Mouse (Mus musculus): ENCODE measurements at regions not wholly inside any gene's neighbourhood (a gene's known extent, or its start where the extent isn't known, plus 50 kb on each side); places are given as distances from the start of the nearest gene placed in this dataset.

DNA sequence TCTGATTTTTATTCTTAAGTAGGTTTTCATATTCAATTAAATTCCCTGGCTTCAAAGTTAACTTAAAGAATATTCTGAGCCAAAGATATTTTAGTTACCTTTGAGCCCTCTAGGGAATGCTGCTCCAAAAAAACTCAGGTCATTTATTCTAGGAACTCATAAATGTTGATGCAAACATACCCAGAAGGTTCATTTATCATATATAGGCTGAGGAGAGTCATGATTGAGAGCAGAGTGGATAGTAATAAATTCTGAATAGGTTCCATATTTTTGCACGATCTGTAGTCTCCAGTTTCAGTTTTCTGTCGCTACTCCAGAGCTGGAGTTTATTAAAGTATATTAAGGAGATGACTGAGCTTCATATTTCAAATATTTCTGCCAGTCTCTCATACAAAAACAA is 144.1 kb downstream of the Rfpl4b start:
- in situ Hi-C loops (cut with MboI; ENCODE audit: low pct_ligation_motif_present, low pct_unique_long_range_greater_than_20kb, low sequenced_read_pairs) = no loop called here
- Histone ChIP-seq H3K36me3 (replicated peaks in 1 of 2; ENCODE audit: control insufficient read depth in 1 of 2, insufficient read depth in 1 of 2, low read length in 1 of 2) (no peaks in the 10 kb centered on the region), H3K4me3 (replicated peaks in 1 of 3; ENCODE audit: low read depth in 2 of 3, low read length in 2 of 3, poor library complexity in 1 of 3) (no peak overlapping the region), H3K4me2 (ENCODE audit: insufficient read depth, low read depth, poor library complexity, severe bottlenecking) (no peak overlapping the region), H3K9me3 (replicated peaks; ENCODE audit: low read length) (no peaks in the 10 kb centered on the region), H3K27ac (ENCODE audit: insufficient read depth, low read depth) (no peak overlapping the region), H3K9ac (ENCODE audit: insufficient read depth, low read depth) (no peak overlapping the region), H3K27me3 (replicated peaks) (no peaks in the 10 kb centered on the region), H3K79me2 (replicated peaks; ENCODE audit: control insufficient read depth, extremely low read depth, insufficient read depth, poor library complexity, severe bottlenecking) (no peaks in the 10 kb centered on the region), H3K4me1 (ENCODE audit: control insufficient read depth in 1 of 2, insufficient read depth in 2 of 2) (no peaks in the 10 kb centered on the region)
- DNase-seq (ENCODE audit: extremely low read depth) = no peak
- dilution Hi-C loops (cut with MboI; ENCODE audit: extremely low pct_ligation_motif_present, extremely low pct_unique_long_range_greater_than_20kb, low sequenced_read_pairs) = no loop called here
- no peak for TF ChIP-seq ZC3H11A (IDR thresholded peaks at IDR 0.05; ENCODE audit: low read depth, low read length)
- TF ChIP-seq MAX (IDR thresholded peaks at IDR 0.05; ENCODE audit: low read length) = no peak
- no peak for TF ChIP-seq IRF4 (IDR thresholded peaks at IDR 0.05; ENCODE audit: low read depth, low read length)
- TF ChIP-seq POLR2A (IDR thresholded peaks at IDR 0.05; ENCODE audit: low read depth, low read length) = no peak

DNA sequence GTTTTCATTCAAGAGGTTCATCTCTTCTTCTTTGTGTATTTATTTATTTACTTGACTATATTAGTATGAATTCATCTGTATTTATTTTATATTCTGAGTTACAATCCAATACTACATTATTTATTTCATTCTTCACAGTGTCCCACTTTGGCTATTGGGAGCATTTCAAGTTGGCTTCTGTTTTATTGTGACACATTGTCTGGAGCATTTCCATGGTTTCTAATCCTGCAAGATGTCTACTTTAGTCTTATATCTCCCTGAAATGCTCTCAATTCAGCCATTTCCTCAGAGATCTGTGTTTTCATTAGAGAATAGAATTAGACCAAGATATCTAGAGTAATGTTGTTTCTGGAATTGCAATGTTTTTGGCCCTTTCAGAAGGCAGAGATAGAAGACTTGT is 153.0 kb downstream of the Rfpl4b start:
- dilution Hi-C loops (cut with MboI; ENCODE audit: extremely low pct_ligation_motif_present, extremely low pct_unique_long_range_greater_than_20kb, low sequenced_read_pairs) = no loop called here
- TF ChIP-seq JUND (conservative IDR thresholded peaks at IDR 0.05; ENCODE audit: low read depth, low read length) = no peak
- no peak for TF ChIP-seq RCOR1 (conservative IDR thresholded peaks at IDR 0.05; ENCODE audit: low read depth, low read length)
- TF ChIP-seq ZKSCAN1 (IDR thresholded peaks at IDR 0.05; ENCODE audit: borderline replicate concordance, low read depth, low read length) = no peak
- TF ChIP-seq CHD1 (IDR thresholded peaks at IDR 0.05; ENCODE audit: low read depth, low read length) = no peak
- TF ChIP-seq PAX5 (IDR thresholded peaks at IDR 0.05; ENCODE audit: low read length) = no peak
- no peak for TF ChIP-seq POLR2AphosphoS2 (IDR thresholded peaks at IDR 0.05; ENCODE audit: low read depth, low read length)
- no peak for TF ChIP-seq E2F4 (IDR thresholded peaks at IDR 0.05; ENCODE audit: insufficient replicate concordance, low read depth, low read length)
- TF ChIP-seq ELF1 (IDR thresholded peaks at IDR 0.05; ENCODE audit: low read depth, low read length) = no peak
- no peak for TF ChIP-seq EP300 (IDR thresholded peaks at IDR 0.05; ENCODE audit: low read length)
- TF ChIP-seq KAT2A (IDR thresholded peaks at IDR 0.05; ENCODE audit: insufficient replicate concordance, low read length) = no peak
- TF ChIP-seq MAZ (IDR thresholded peaks at IDR 0.05; ENCODE audit: low read depth, low read length) = no peak
- TF ChIP-seq SIN3A (IDR thresholded peaks at IDR 0.05; ENCODE audit: low read length) = no peak
- TF ChIP-seq POLR2A (IDR thresholded peaks at IDR 0.05; ENCODE audit: low read depth, low read length) = no peak
- TF ChIP-seq USF1 (IDR thresholded peaks at IDR 0.05; ENCODE audit: low read depth, low read length) = no peak
- no peak for TF ChIP-seq CHD2 (IDR thresholded peaks at IDR 0.05; ENCODE audit: low read length)
- TF ChIP-seq IRF4 (IDR thresholded peaks at IDR 0.05; ENCODE audit: low read depth, low read length) = no peak
- TF ChIP-seq UBTF (IDR thresholded peaks at IDR 0.05; ENCODE audit: low read depth, low read length) = no peak
- TF ChIP-seq MYC (IDR thresholded peaks at IDR 0.05; ENCODE audit: low read depth, low read length) = no peak
- TF ChIP-seq ZMIZ1 (IDR thresholded peaks at IDR 0.05; ENCODE audit: low read depth, low read length) = no peak
- no peak for TF ChIP-seq MAX (IDR thresholded peaks at IDR 0.05; ENCODE audit: low read length)
- no peak overlapping the region for H3K4me3 ChIP-seq (replicated peaks in 1 of 3; ENCODE audit: low read depth in 2 of 3, low read length in 2 of 3, poor library complexity in 1 of 3)
- H3K9ac ChIP-seq (ENCODE audit: insufficient read depth, low read depth) = no peak overlapping the region
- no peaks in the 10 kb centered on the region for H3K36me3 ChIP-seq (replicated peaks in 1 of 2; ENCODE audit: control insufficient read depth in 1 of 2, insufficient read depth in 1 of 2, low read length in 1 of 2)
- in situ Hi-C loops (cut with MboI; ENCODE audit: low pct_ligation_motif_present, low pct_unique_long_range_greater_than_20kb, low sequenced_read_pairs) = no loop called here
- H3K4me1 ChIP-seq (ENCODE audit: control insufficient read depth in 1 of 2, insufficient read depth in 2 of 2) = no peaks in the 10 kb centered on the region
- H3K27ac ChIP-seq (ENCODE audit: insufficient read depth, low read depth) = no peak overlapping the region
- no peak overlapping the region for H3K4me2 ChIP-seq (ENCODE audit: insufficient read depth, low read depth, poor library complexity, severe bottlenecking)
- no peaks in the 10 kb centered on the region for H3K79me2 ChIP-seq (replicated peaks; ENCODE audit: control insufficient read depth, extremely low read depth, insufficient read depth, poor library complexity, severe bottlenecking)
- no peaks in the 10 kb centered on the region for H3K9me3 ChIP-seq (replicated peaks; ENCODE audit: low read length)
- H3K27me3 ChIP-seq (replicated peaks) = no peaks in the 10 kb centered on the region
- no peak for DNase-seq (ENCODE audit: extremely low read depth)
